Mouse (Mus musculus) C2C12 (cell line): ENCODE measurements at regions not wholly inside any gene's neighbourhood (a gene's known extent, or its start where the extent isn't known, plus 50 kb on each side); places are given as distances from the start of the nearest gene placed in this dataset.

Experiments used
- CEBPB ChIP-seq: IDR thresholded peaks from one replicate; pipeline ENCODE4 v1.6.1; 2011; ENCODE audit warnings: low read depth, mild to moderate bottlenecking, control low read depth, moderate library complexity
- CTCF ChIP-seq: IDR thresholded peaks from one replicate; pipeline ENCODE4 v1.5.1; 2011; ENCODE audit not compliant: control insufficient read depth, insufficient read depth, insufficient read length
- FOSL1 ChIP-seq: IDR thresholded peaks from one replicate; pipeline ENCODE4 v1.8.0; 2011; ENCODE audit warnings: mild to moderate bottlenecking, low read length; ENCODE audit not compliant: poor library complexity, insufficient read depth, severe bottlenecking

DNA sequence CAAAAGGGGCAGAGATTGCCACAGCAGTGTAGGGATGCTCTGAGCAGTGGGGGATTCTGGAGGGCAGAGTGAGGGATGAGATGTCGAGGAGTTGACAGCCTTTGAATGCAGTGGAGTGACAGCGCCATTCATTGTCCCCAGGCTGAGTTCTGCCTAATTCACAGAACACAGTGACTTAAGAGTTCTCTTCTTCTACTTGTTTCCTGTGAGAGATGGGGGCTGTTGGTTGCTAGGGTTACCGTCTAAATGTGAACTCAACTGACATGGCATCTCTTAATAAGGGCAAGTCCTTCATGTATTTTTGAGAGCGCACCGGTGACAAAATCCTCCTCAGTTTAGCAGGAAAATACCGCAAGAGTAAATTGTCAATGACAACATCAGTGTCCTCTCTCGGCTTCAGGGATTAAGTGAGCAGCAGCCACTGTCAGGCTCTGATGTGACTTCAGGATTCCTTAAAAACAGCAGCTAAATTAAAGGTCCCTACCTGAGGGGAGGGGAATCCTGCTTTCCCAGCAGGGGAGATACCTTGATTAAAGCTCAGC lies 351.4 kb downstream of the Phf14 start:
- TF ChIP-seq CEBPB (no peak), CTCF (no peak), FOSL1 (no peak)
